Mouse (Mus musculus) midbrain, embryonic 15.5 days (tissue): ENCODE data around the gene Syt1. TPM values are rescaled to one million over a fixed set of nuclear protein-coding genes. Genes with fewer than 3 reads are reported as not detected.

Source experiments
- ATAC-seq: fragments of 200-750 bp; cut with Nextera tagmentation; replicated peaks from 2 replicates; pipeline ENCODE4 v1.8.0; 2017; ENCODE audit warnings: moderate TSS enrichment
- H3K27ac ChIP-seq: fragments of 300-500 bp; sonication (generic); 2 replicates; pipeline ENCODE4 v1.5.1; 2015; ENCODE audit warnings: mild to moderate bottlenecking, inconsistent platforms
- H3K27me3 ChIP-seq: fragments of 300-500 bp; sonication (generic); replicated peaks from 2 replicates; pipeline ENCODE4 v1.6.1; 2015; ENCODE audit warnings: inconsistent platforms
- H3K36me3 ChIP-seq: fragments of 300-500 bp; sonication (generic); replicated peaks from 2 replicates; pipeline ENCODE4 v1.6.1; 2015; ENCODE audit warnings: inconsistent platforms
- H3K4me1 ChIP-seq: fragments of 300-500 bp; sonication (generic); 2 replicates; pipeline ENCODE4 v1.6.1; 2015; ENCODE audit warnings: inconsistent platforms
- H3K4me2 ChIP-seq: fragments of 300-500 bp; sonication (generic); 2 replicates; pipeline ENCODE4 v1.6.1; 2015; ENCODE audit warnings: inconsistent platforms, mild to moderate bottlenecking, moderate library complexity
- H3K4me3 ChIP-seq: fragments of 300-500 bp; sonication (generic); 2 replicates; pipeline ENCODE4 v1.5.1; 2015; ENCODE audit warnings: mild to moderate bottlenecking, inconsistent platforms
- H3K9ac ChIP-seq: fragments of 300-500 bp; sonication (generic); 2 replicates; pipeline ENCODE4 v1.6.1; 2015; ENCODE audit warnings: mild to moderate bottlenecking, inconsistent platforms
- H3K9me3 ChIP-seq: fragments of 300-500 bp; sonication (generic); 2 replicates; pipeline ENCODE4 v1.6.1; 2016; ENCODE audit warnings: inconsistent platforms
- WGBS: fragments of 180-500 bp; shearing (Covaris S2); methylation state at CpG from one replicate; pipeline ENCODE4 v1.1.7; 2015; ENCODE audit warnings: mixed read lengths; 5-methylcytosine and 5-hydroxymethylcytosine counted together
- polyA plus RNA-seq: library from polyadenylated mRNA; unstranded; fragments of >200 nt; fragmentation: Nextera tagmentation; extraction: Ambion mirVana; gene quantifications from 2 replicates; pipeline ENCODE4 v1.2.1, GENCODE M21; 2015

The Syt1 gene
- 112 and 121 TPM in 2 replicates for polyA plus RNA-seq

- H3K9ac ChIP-seq, result peak within 1 kb of the TSS; percentile 89
- WGBS, result under 1% methylated on average over 37 of the region's 37 CpGs
- no peaks in the 10 kb centered on the region for H3K36me3 ChIP-seq
- peak; percentile 100 for ATAC-seq
- H3K4me2 ChIP-seq, result peak within 1 kb of the TSS; percentile 91
- peaks cover 22% of the 10 kb centered on the region for H3K4me1 ChIP-seq
- H3K4me3 ChIP-seq, result peak within 1 kb of the TSS; percentile 90
- no peaks in the 10 kb centered on the region for H3K27me3 ChIP-seq
- H3K9me3 ChIP-seq, result no peaks in the 10 kb centered on the region
- H3K27ac ChIP-seq, result peak within 1 kb of the TSS; percentile 94
Measured at GRCm38 (mm10) chr10:109010241-109011193, at the start of gene Syt1. Gene Syt1, minus strand, starts transcription at chr10:109010982.

GRCm38 (mm10) chr10:109056500-109056899 is 45.7 kb upstream of the Syt1 start:
- Histone ChIP-seq H3K4me2 (no peak overlapping the region), H3K36me3 (no peaks in the 10 kb centered on the region), H3K4me3 (no peak overlapping the region), H3K27ac (no peak overlapping the region), H3K4me1 (no peaks in the 10 kb centered on the region), H3K9ac (no peak overlapping the region), H3K27me3 (no peaks in the 10 kb centered on the region), H3K9me3 (no peaks in the 10 kb centered on the region)
- WGBS, result 90% methylated on average over 6 of the region's 6 CpGs
- no peak for ATAC-seq

- Histone ChIP-seq H3K9ac (no peak overlapping the region), H3K27ac (no peak overlapping the region), H3K9me3 (no peaks in the 10 kb centered on the region), H3K4me3 (no peak overlapping the region), H3K4me1 (no peaks in the 10 kb centered on the region), H3K36me3 (no peaks in the 10 kb centered on the region), H3K4me2 (no peak overlapping the region), H3K27me3 (no peaks in the 10 kb centered on the region)
- 82% methylated on average over 5 of the region's 5 CpGs for WGBS
- no peak for ATAC-seq
Measured at GRCm38 (mm10) chr10:109047537-109047936, 36.8 kb upstream of the Syt1 start.

GRCm38 (mm10) chr10:109046988-109047387 is 36.2 kb upstream of the Syt1 start:
- no peak for ATAC-seq
- H3K4me1 ChIP-seq, result no peaks in the 10 kb centered on the region
- WGBS, result 95% methylated on average over 2 of the region's 2 CpGs
- no peaks in the 10 kb centered on the region for H3K27me3 ChIP-seq
- H3K9me3 ChIP-seq, result no peaks in the 10 kb centered on the region
- H3K36me3 ChIP-seq, result no peaks in the 10 kb centered on the region
- H3K27ac ChIP-seq, result no peak overlapping the region
- H3K4me3 ChIP-seq, result no peak overlapping the region
- H3K9ac ChIP-seq, result no peak overlapping the region
- H3K4me2 ChIP-seq, result no peak overlapping the region

GRCm38 (mm10) chr10:109011226-109012165 is 714 bp upstream of the Syt1 start:
- H3K9me3 ChIP-seq, result no peaks in the 10 kb centered on the region
- H3K4me2 ChIP-seq, result peak overlapping the region; percentile 91
- H3K4me3 ChIP-seq, result peak overlapping the region; percentile 90
- H3K4me1 ChIP-seq, result peaks cover 17% of the 10 kb centered on the region
- H3K27me3 ChIP-seq, result no peaks in the 10 kb centered on the region
- ATAC-seq, result peak; percentile 77
- H3K36me3 ChIP-seq, result no peaks in the 10 kb centered on the region
- peak overlapping the region; percentile 28 for H3K9ac ChIP-seq
- H3K27ac ChIP-seq, result peak overlapping the region; percentile 94
- 1% methylated on average over 29 of the region's 29 CpGs for WGBS

GRCm38 (mm10) chr10:109009831-109010230 is 951 bp downstream of the Syt1 start:
- WGBS, result 5% methylated on average over 1 of the region's 1 CpGs
- H3K9me3 ChIP-seq, result no peaks in the 10 kb centered on the region
- peak overlapping the region; percentile 89 for H3K9ac ChIP-seq
- ATAC-seq, result no peak
- H3K4me3 ChIP-seq, result peak overlapping the region; percentile 90
- no peaks in the 10 kb centered on the region for H3K36me3 ChIP-seq
- no peaks in the 10 kb centered on the region for H3K27me3 ChIP-seq
- peak overlapping the region; percentile 94 for H3K27ac ChIP-seq
- peaks cover 24% of the 10 kb centered on the region for H3K4me1 ChIP-seq
- H3K4me2 ChIP-seq, result peak overlapping the region; percentile 91

- ATAC-seq, result no peak
- Histone ChIP-seq H3K4me1 (peaks cover 28% of the 10 kb centered on the region), H3K4me3 (peak overlapping the region; percentile 90), H3K27ac (no peak overlapping the region), H3K9me3 (no peaks in the 10 kb centered on the region), H3K9ac (no peak overlapping the region), H3K4me2 (peak overlapping the region; percentile 91), H3K27me3 (no peaks in the 10 kb centered on the region), H3K36me3 (no peaks in the 10 kb centered on the region)
- WGBS, result 93% methylated on average over 13 of the region's 13 CpGs
Measured at GRCm38 (mm10) chr10:109008456-109008855, 2.3 kb downstream of the Syt1 start.

- Histone ChIP-seq H3K27me3 (no peaks in the 10 kb centered on the region), H3K36me3 (no peaks in the 10 kb centered on the region), H3K9me3 (no peaks in the 10 kb centered on the region), H3K27ac (no peak overlapping the region), H3K4me1 (peaks cover 13% of the 10 kb centered on the region), H3K4me2 (no peak overlapping the region), H3K9ac (no peak overlapping the region), H3K4me3 (no peak overlapping the region)
- ATAC-seq, result no peak
- WGBS, result 80% methylated on average over 4 of the region's 4 CpGs
Measured at GRCm38 (mm10) chr10:109003482-109003881, 7.3 kb downstream of the Syt1 start.

GRCm38 (mm10) chr10:108987250-108987649 is 23.5 kb downstream of the Syt1 start:
- H3K27me3 ChIP-seq, result no peaks in the 10 kb centered on the region
- no peak overlapping the region for H3K27ac ChIP-seq
- H3K36me3 ChIP-seq, result no peaks in the 10 kb centered on the region
- ATAC-seq, result no peak
- no peaks in the 10 kb centered on the region for H3K4me1 ChIP-seq
- no peak overlapping the region for H3K9ac ChIP-seq
- 92% methylated on average over 2 of the region's 2 CpGs for WGBS
- no peak overlapping the region for H3K4me3 ChIP-seq
- H3K4me2 ChIP-seq, result no peak overlapping the region
- no peaks in the 10 kb centered on the region for H3K9me3 ChIP-seq

- H3K4me3 ChIP-seq, result no peak overlapping the region
- H3K36me3 ChIP-seq, result no peaks in the 10 kb centered on the region
- H3K27me3 ChIP-seq, result no peaks in the 10 kb centered on the region
- no peak overlapping the region for H3K27ac ChIP-seq
- H3K9me3 ChIP-seq, result no peaks in the 10 kb centered on the region
- H3K9ac ChIP-seq, result no peak overlapping the region
- ATAC-seq, result peak; percentile 75
- 22% methylated on average over 6 of the region's 6 CpGs for WGBS
- peaks cover 4% of the 10 kb centered on the region for H3K4me1 ChIP-seq
- no peak overlapping the region for H3K4me2 ChIP-seq
Measured at GRCm38 (mm10) chr10:108979660-108980059, 31.1 kb downstream of the Syt1 start.

- H3K4me1 ChIP-seq, result 0 out of 2 replicates have a peak, but pooled peaks cover 3% of the 10 kb centered on the region
- 91% methylated on average over 5 of the region's 5 CpGs for WGBS
- no peak overlapping the region for H3K9ac ChIP-seq
- no peaks in the 10 kb centered on the region for H3K27me3 ChIP-seq
- no peaks in the 10 kb centered on the region for H3K36me3 ChIP-seq
- H3K27ac ChIP-seq, result no peak overlapping the region
- no peak overlapping the region for H3K4me3 ChIP-seq
- no peak overlapping the region for H3K4me2 ChIP-seq
- no peak for ATAC-seq
- peaks cover 4% of the 10 kb centered on the region; the same call in 1 of the 2 replicates for H3K9me3 ChIP-seq
Measured at GRCm38 (mm10) chr10:108954952-108955351, 55.8 kb downstream of the Syt1 start.

GRCm38 (mm10) chr10:108952182-108952581 is 58.6 kb downstream of the Syt1 start:
- H3K36me3 ChIP-seq, result no peaks in the 10 kb centered on the region
- no peak overlapping the region for H3K4me2 ChIP-seq
- 72% methylated on average over 8 of the region's 8 CpGs for whole genome bisulfite sequencing
- H3K9me3 ChIP-seq, result peaks cover 4% of the 10 kb centered on the region; the same call in 1 of the 2 replicates
- H3K27me3 ChIP-seq, result no peaks in the 10 kb centered on the region
- no peak overlapping the region for H3K4me3 ChIP-seq
- no peak overlapping the region for H3K9ac ChIP-seq
- peak overlapping the region; percentile 48; the same call in 1 of the 2 replicates for H3K27ac ChIP-seq
- 0 out of 2 replicates have a peak, but pooled peaks cover 3% of the 10 kb centered on the region for H3K4me1 ChIP-seq
- ATAC-seq, result 0 out of 2 replicates have a peak, but pooled peaks have one; percentile 33
